Comparison of ENCODE assay signal across 8 mouse cellular contexts in the genomic region with DNA sequence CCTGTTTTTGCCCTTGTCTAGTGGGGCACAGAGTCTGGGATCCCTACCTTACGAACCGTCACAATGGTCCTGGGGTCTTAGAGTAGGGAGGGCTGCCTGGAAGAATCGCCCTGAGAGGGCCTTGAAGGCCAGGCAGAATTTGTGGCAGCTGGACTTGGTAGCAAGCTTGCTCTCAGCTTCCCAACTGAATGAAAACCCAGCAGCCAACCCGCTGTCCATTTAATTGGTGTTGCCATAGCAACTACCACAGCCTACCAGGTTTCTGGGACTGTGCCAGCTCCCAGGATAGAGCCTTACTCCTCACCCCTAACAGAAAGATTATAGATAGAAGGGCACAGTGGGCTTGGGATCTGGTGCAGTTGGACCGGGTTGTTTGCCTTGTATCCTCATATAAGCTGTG. TPM values are rescaled to one million over a fixed set of nuclear protein-coding genes. Genes with fewer than 3 reads are reported as not detected.
DNase-seq lines count a peak whose midpoint lies in the region; ATAC-seq lines count a peak whose summit lies in the region.

No protein-coding gene starts in this region.

- 14% methylated on average over 5 of the region's 5 CpGs for WGBS in hindbrain, embryonic 15.5 days
- WGBS in midbrain, embryonic 12.5 days, result 18% methylated on average over 5 of the region's 5 CpGs

- peak overlapping the region; percentile 84 for H3K27ac ChIP-seq in hindbrain, embryonic 15.5 days (replicated peaks)
- peak overlapping the region; percentile 89 for H3K27ac ChIP-seq in midbrain, embryonic 12.5 days (replicated peaks)

- no peaks in the 10 kb centered on the region for H3K9me3 ChIP-seq in hindbrain, embryonic 15.5 days
- no peaks in the 10 kb centered on the region for H3K9me3 ChIP-seq in midbrain, embryonic 12.5 days

- H3K4me2 ChIP-seq in hindbrain, embryonic 15.5 days, result no peak overlapping the region
- H3K4me2 ChIP-seq in midbrain, embryonic 12.5 days (replicated peaks), result peak overlapping the region; percentile 37

- no peak overlapping the region for H3K4me3 ChIP-seq in hindbrain, embryonic 15.5 days
- H3K4me3 ChIP-seq in midbrain, embryonic 12.5 days, result no peak overlapping the region

- H3K36me3 ChIP-seq in hindbrain, embryonic 15.5 days, result no peaks in the 10 kb centered on the region
- H3K36me3 ChIP-seq in midbrain, embryonic 12.5 days, result peaks cover 7% of the 10 kb centered on the region; the same call in 1 of the 2 replicates

- DNase-seq in heart, postnatal 4 days, result peak; percentile 27
- DNase-seq in heart, postnatal 25 days (ENCODE audit: low spot score), result no peak
- peak; percentile 92 to 94 for DNase-seq in cerebellum, postnatal 14 days
- DNase-seq in thymus, adult 18-20 months, result no peak
- no peak for DNase-seq in lung, adult 18-20 months

- H3K27me3 ChIP-seq in hindbrain, embryonic 15.5 days, result no peaks in the 10 kb centered on the region
- H3K27me3 ChIP-seq in midbrain, embryonic 12.5 days, result peaks cover 20% of the 10 kb centered on the region

- ATAC-seq in hindbrain, embryonic 15.5 days (ENCODE audit: low FRiP score, low read depth), result peak; percentile 36; the same call in 1 of the 2 replicates
- peak; percentile 11; the same call in 1 of the 2 replicates for ATAC-seq in midbrain, embryonic 12.5 days (ENCODE audit: low FRiP score, low read depth)
- no peak for ATAC-seq in CD4-positive, CD25-positive, alpha-beta regulatory T cell, adult 4 months

- H3K4me1 ChIP-seq in hindbrain, embryonic 15.5 days (replicated peaks), result peaks cover 76% of the 10 kb centered on the region
- H3K4me1 ChIP-seq in midbrain, embryonic 12.5 days, result peaks cover 78% of the 10 kb centered on the region

- intact Hi-C loops in heart, postnatal 25 days (cut with DNase I), result no loop called here

- peak overlapping the region; percentile 7; the same call in 1 of the 2 replicates for H3K9ac ChIP-seq in hindbrain, embryonic 15.5 days
- H3K9ac ChIP-seq in midbrain, embryonic 12.5 days (replicated peaks), result peak overlapping the region; percentile 49

RNA-seq across cellular contexts. Expression of a gene that starts 34.7 kb away (rescaled TPM):
- total RNA-seq in heart, postnatal 4 days (2021), result 1 to 10 TPM; 1.7 to 1.8 TPM
- 1 to 10 TPM in 1 of 2 experiments, under 1 TPM in 1; 0.75 to 1.6 TPM for total RNA-seq in heart, postnatal 25 days (2021)
- 60.2 and 60.6 TPM in 2 replicates for polyA plus RNA-seq in hindbrain, embryonic 15.5 days (2015; fragmentation: Nextera tagmentation; extraction: Ambion mirVana)
- 40.1 and 47.7 TPM in 2 replicates for polyA plus RNA-seq in midbrain, embryonic 12.5 days (2016; fragmentation: Nextera tagmentation; extraction: Ambion mirVana)
- under 1 TPM; 0.94 to 0.96 TPM for polyA plus RNA-seq in CD4-positive, CD25-positive, alpha-beta regulatory T cell, adult 4 months (2017; shearing (Covaris generic))

RNA-seq across cellular contexts. Expression of a gene that starts 42.8 kb away (rescaled TPM):
- total RNA-seq in heart, postnatal 4 days (2021), result 10 to 100 TPM; 69.6 to 79.9 TPM
- total RNA-seq in heart, postnatal 25 days (2021), result 10 to 100 TPM; 42.2 to 47.8 TPM
- 98.8 and 117 TPM in 2 replicates for polyA plus RNA-seq in hindbrain, embryonic 15.5 days (2015; fragmentation: Nextera tagmentation; extraction: Ambion mirVana)
- polyA plus RNA-seq in midbrain, embryonic 12.5 days (2016; fragmentation: Nextera tagmentation; extraction: Ambion mirVana), result 206 and 210 TPM in 2 replicates
- polyA plus RNA-seq in CD4-positive, CD25-positive, alpha-beta regulatory T cell, adult 4 months (2017; shearing (Covaris generic)), result 100 to 1,000 TPM; 109 to 118 TPM

RNA-seq across cellular contexts. Expression of a gene that starts 52.9 kb away (rescaled TPM):
- total RNA-seq in heart, postnatal 4 days (2021), result 10 to 100 TPM; 70.7 to 77.2 TPM
- total RNA-seq in heart, postnatal 25 days (2021), result 10 to 100 TPM; 52.3 to 57.1 TPM
- polyA plus RNA-seq in hindbrain, embryonic 15.5 days (2015; fragmentation: Nextera tagmentation; extraction: Ambion mirVana), result 94.0 and 95.2 TPM in 2 replicates
- polyA plus RNA-seq in midbrain, embryonic 12.5 days (2016; fragmentation: Nextera tagmentation; extraction: Ambion mirVana), result 107 and 117 TPM in 2 replicates
- 10 to 100 TPM; 51.0 to 63.0 TPM for polyA plus RNA-seq in CD4-positive, CD25-positive, alpha-beta regulatory T cell, adult 4 months (2017; shearing (Covaris generic))

Comparison
In these comparisons a context has a peak if more than half of its experiments do, and no peak if none do; other contexts are left out.
1. DNase-seq: peak in heart, postnatal 4 days (single experiment) and cerebellum, postnatal 14 days (2 of 2); none in heart, postnatal 25 days (single experiment), thymus, adult 18-20 months (0 of 2) and lung, adult 18-20 months (0 of 2).
2. RNA of a gene that starts 34.7 kb away (polyA plus RNA-seq): 60.2 to 60.6 TPM in hindbrain, embryonic 15.5 days and 40.1 to 47.7 TPM in midbrain, embryonic 12.5 days; 0.94 to 0.96 TPM in CD4-positive, CD25-positive, alpha-beta regulatory T cell, adult 4 months; every median in the first group is over 10 times any median in the second.